Mouse (Mus musculus): Measurements from ENCODE around the gene Chst5.
"Not testable (repeated sequence)": the region's sequence is repeated elsewhere in the genome, so short reads cannot be mapped to it uniquely, and the experiment has no call there.

The Chst5 gene

DNA sequence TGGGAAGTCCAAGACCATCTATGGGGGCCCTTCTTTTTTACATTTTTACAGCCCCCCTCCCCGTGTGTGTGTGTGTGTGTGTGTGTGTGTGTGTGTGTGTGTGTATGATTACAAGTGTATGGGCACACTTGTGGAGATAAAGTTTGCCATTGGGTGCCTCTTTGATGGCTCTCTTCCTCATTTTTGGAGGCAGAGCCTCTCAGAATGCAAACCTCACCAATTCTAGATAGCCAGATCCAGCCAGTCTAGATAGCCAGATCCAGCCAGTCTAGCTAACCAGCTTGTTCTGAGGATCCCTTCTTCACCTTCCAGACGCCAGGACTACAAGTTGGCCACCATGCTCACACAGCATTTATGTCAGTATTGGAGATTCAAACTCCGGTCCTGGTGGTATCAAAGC lies 39.0 kb downstream of the Chst5 start:
- no peak for DNase-seq

DNA sequence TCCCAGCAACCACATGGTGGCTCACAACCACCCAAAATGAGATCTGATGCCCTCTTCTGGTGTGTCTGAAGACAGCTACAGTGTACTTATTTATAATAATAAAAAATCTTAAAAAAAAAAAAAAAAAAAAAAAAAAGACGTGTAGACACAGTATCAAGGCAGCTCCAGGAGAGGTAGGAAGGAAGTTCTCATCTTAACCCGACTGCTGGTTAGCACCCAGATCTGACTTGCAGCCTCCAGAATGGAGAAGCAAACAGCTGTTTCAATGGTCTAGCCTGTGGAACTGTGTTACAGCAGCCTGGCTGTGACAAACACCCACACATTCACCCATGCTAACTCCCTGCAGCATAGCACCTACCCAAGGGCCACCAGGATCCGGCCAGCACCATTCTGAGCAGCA lies 39.9 kb downstream of the Chst5 start:
- no peak for DNase-seq

DNA sequence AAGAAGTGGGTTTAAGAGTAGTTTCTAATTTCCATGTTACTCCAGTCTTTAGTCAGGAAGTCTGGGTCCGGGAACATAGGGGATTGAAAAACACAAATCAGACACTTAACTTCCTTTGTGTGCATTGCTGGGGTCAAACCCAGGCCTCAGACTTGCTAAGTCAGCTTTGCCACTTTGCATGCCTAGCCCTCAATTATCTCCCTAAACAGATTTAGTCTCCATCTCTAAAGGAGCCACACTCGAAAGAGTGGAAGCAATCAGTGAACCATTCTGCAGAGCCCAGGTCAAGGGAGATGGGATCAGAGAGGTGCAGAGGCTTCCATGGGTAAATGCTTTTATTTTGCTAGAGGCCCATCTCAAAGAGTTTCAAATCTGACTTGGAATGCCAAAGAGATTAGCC lies 41.6 kb downstream of the Chst5 start:
- no peak for DNase-seq

DNA sequence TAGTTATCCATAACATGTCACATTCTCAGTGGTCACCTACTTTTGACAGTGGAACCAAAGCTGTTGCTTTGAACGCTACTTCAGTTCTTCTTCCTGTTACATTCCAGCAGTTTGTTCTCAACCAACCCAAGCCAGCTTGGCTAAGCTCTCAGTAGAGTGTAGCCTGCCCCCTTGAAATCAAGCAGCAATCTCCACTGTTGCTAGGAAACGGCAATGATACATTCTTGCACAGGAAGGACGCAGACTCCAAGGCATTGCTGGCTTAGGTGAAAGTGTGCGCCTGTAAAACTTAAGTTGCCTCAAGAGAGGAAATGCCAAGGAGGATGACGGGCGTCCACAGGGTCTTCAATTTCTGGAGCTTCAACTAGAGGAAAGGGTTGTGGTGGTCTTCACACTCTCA lies 44.4 kb downstream of the Chst5 start:
- DNase-seq = peak; percentile 16 to 36

DNA sequence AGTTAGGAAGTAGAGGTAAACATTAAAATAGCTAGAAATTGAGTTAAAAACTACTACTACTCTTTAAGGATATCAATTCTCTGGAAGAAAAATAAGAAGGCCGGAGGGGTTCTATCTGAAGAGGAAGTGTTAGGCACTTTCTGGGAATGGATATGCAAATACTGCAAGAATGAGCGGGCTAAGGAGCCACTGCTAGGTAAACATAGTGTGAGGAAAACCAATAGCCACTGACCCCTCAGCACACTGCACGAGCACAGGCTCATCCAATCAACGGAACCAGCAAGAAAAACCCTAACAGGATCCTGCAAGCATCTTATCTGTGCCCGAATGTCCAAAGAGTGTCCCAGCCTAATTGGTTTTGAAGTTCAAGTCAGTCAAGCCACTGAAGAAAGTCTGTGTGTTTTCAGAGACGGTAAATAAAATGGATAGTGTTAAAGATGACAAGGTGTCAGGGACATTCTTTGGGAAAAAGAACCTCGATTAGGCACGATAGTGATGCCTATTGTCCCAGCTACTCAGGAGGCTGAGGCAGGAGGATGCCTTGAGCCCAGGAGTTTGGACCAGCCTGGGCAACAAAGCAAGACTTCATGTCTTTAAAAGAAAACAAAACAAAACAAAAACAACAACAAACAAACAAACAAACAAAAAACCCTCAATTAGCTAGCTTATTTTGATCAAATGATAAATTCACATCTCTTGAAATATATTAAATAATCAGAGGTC lies 45.0 kb downstream of the Chst5 start:
- no peak for DNase-seq

DNA sequence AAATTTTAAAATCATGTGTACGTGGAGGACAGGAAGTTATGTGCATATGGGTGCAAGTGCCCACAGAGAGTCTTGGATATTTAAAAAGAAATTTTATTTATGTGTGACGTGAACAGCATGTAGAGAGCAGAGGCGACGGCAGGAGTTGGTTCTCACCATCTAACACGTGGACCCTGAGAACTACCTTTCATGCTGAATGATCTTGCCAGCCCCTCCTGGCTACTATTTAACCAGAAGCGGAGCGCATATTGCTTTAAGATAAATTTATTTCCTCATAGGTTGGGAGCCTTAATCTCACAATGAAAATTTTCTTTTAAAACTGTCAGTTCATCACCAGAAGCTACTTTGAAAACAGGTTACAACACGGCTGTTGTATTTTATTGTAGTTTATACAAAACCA lies 45.6 kb downstream of the Chst5 start:
- no peak for DNase-seq

DNA sequence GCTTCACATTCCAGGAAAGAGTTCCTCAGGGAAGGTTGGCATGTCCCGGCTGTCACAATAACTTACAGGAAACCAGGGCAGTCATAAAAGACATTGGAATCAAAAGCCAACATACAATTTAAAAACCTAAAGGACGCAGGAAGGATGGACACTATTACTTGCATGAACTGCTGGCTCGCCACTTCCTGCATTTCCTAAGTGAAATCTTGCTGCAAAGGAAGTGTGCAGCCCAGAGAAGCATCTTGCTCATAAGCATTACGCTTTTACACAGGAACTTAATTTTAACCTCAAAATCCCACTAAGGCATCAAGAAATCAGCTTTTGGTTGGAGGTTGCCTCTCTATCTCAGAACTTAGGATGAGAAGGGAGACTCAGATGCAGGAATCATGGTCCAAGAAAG lies 47.0 kb downstream of the Chst5 start:
- DNase-seq = peak in 1 of 2 experiments; percentile 5

DNA sequence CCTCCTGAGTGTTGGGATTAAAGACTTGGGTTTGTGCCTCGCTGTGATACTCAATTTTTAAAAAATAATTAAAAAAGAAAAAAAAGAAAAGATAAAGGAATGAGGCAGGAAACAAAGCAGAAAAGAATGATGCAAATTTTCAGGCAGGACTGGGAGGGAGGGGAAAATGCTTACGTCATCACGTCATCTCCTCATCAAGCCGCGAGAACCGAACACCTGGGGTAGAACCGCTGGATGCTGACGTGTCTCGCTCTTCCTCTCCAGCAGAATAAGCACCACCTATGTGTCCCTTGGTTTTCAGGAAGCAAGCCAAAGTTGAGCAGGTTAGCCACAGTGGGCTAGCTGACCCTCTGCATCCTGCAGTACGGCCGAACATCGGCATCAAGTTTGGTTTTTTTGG lies 54.3 kb downstream of the Chst5 start:
- no peak for DNase-seq

DNA sequence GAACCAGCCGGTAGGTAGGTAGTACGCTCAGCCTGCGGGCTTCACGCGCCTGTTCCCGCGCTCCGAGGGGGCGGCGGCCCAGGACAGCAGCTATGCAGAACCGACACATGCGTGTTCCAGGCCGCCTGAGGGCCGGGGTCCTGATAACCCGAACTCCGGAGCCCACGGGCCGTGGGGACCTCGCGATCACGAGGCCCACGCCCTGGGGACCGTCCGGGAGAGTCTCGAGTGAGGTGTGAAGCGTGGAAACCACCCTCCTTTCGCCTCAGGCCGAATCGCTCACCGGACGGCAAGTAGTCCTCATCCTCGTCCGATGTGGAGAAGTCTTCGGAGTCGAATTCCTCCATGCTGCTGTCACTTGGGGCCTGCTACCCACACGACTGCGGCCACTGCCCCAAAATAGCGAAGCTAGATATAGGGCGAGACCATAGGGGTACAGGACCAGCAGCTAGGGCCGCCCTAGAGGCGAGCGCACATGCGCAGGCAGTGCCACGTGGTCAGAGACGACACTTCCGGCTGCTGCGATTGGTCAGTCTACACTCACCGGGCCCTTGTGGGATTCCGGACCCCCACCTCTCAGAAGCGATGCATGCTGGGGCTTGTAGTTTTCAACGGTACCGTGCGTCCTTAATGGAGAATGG lies 56.3 kb downstream of the Chst5 start, which contains the start of gene Cfdp1:
TSS of gene Cfdp1 (minus strand) at position 431 of the 641 bp plus-strand sequence.
- peak; percentile 97 to 98 for DNase-seq

DNA sequence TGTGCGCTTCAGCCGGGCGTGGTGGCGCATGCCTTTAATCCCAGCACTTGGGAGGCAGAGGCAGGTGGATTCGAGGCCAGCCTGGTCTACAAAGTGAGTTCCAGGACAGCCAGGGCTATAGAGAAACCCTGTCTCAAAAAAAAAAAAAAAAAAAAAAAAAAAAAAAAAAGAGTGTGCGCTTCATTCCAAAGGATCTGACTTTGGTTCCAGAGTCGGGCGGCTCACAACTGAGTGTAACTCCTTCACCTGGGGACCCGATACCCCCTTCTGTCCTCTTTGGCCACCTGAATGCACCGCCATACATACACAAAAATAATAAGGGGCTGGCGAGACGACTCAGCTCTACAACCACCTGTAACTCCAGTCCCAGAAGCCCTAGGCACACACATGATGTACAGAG lies 57.0 kb downstream of the Chst5 start:
- not testable (repeated sequence) for DNase-seq

DNA sequence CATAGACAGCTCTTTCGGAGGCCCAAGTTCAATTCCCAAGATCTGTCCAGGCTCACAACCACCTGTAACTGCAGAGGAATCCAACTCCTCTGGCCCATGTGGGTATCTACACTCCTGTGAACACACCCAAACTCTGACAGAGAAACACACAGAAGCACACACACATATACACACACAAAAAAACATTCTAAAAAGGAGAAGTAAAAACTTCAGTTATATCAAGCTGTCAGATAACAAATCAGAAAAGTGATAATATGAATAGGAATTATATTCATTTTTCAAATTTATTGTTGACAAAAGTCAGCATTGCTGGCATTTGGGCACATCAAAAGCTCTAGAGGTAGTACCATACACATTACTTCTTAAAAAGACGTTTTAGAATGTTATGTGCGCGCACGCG lies 63.5 kb downstream of the Chst5 start:
- DNase-seq = no peak

Data from lung, postnatal 4 days (tissue).